Mouse (Mus musculus) kidney, adult 2 months (tissue): ENCODE measurements at regions not wholly inside any gene's neighbourhood (a gene's known extent, or its start where the extent isn't known, plus 50 kb on each side); places are given as distances from the start of the nearest gene placed in this dataset.

Source experiments
- DNase-seq: peaks from one replicate; pipeline ENCODE4 v3.0.0; 2021
- H3K27ac ChIP-seq: fragments of 200-500 bp; 2 replicates; pipeline ENCODE4 v1.5.1; 2012; ENCODE audit warnings: low read depth, low read length, control low read depth, inconsistent platforms; ENCODE audit not compliant: insufficient read depth
- H3K27me3 ChIP-seq: fragments of 200-500 bp; replicated peaks from 2 replicates; pipeline ENCODE4 v1.6.1; 2012; ENCODE audit warnings: mild to moderate bottlenecking, moderate library complexity, low read length, inconsistent platforms; ENCODE audit not compliant: control insufficient read depth, insufficient read depth
- H3K36me3 ChIP-seq: fragments of 200-500 bp; 2 replicates; pipeline ENCODE4 v1.6.1; 2012; ENCODE audit warnings: mild to moderate bottlenecking, moderate library complexity, low read length, inconsistent platforms; ENCODE audit not compliant: control insufficient read depth, insufficient read depth
- H3K4me1 ChIP-seq: fragments of 200-500 bp; 2 replicates; pipeline ENCODE4 v1.6.1; 2011; ENCODE audit warnings: low read length; ENCODE audit not compliant: control insufficient read depth, insufficient read depth
- H3K4me3 ChIP-seq: fragments of 200-500 bp; 2 replicates; pipeline ENCODE4 v1.5.1; 2011; ENCODE audit warnings: mild to moderate bottlenecking, low read depth, low read length, control low read depth; ENCODE audit not compliant: insufficient read depth
- CTCF ChIP-seq: fragments of 200-500 bp; conservative IDR thresholded peaks from 2 replicates; pipeline ENCODE4 v1.5.1; 2011; ENCODE audit warnings: low read depth, mild to moderate bottlenecking, control low read depth, low read length, moderate library complexity, mixed read lengths; ENCODE audit not compliant: insufficient read depth, insufficient read length
- POLR2A ChIP-seq: fragments of 200-500 bp; IDR thresholded peaks from one replicate; pipeline ENCODE4 v1.6.1; 2011; ENCODE audit warnings: low read depth, low read length, control low read depth
- WGBS: fragments of 180-500 bp; shearing (Covaris S2); methylation state at CpG from one replicate; pipeline ENCODE4 v1.1.7; 2018; 5-methylcytosine and 5-hydroxymethylcytosine counted together

GRCm38 (mm10) chr3:140230712-140231111, 981.4 kb downstream of the Pdha2 start:
- no peak overlapping the region for H3K4me3 ChIP-seq
- H3K4me1 ChIP-seq = no peaks in the 10 kb centered on the region
- TF ChIP-seq CTCF (no peak), POLR2A (no peak)
- no peak for DNase-seq
- H3K27ac ChIP-seq = no peak overlapping the region
- WGBS = 67% methylated on average over 2 of the region's 2 CpGs
- no peaks in the 10 kb centered on the region for H3K36me3 ChIP-seq
- no peaks in the 10 kb centered on the region for H3K27me3 ChIP-seq

GRCm38 (mm10) chr3:140233144-140233543, 979.0 kb downstream of the Pdha2 start:
- no peaks in the 10 kb centered on the region for H3K27me3 ChIP-seq
- no peaks in the 10 kb centered on the region for H3K4me1 ChIP-seq
- DNase-seq = no peak
- TF ChIP-seq POLR2A (no peak), CTCF (no peak)
- no peaks in the 10 kb centered on the region for H3K36me3 ChIP-seq
- H3K27ac ChIP-seq = no peak overlapping the region
- no peak overlapping the region for H3K4me3 ChIP-seq
- WGBS = 83% methylated on average over 4 of the region's 4 CpGs

- H3K27me3 ChIP-seq = no peaks in the 10 kb centered on the region
- TF ChIP-seq POLR2A (no peak), CTCF (no peak)
- no peak overlapping the region for H3K27ac ChIP-seq
- no peaks in the 10 kb centered on the region for H3K4me1 ChIP-seq
- 65% methylated on average over 2 of the region's 2 CpGs for WGBS
- no peaks in the 10 kb centered on the region for H3K36me3 ChIP-seq
- no peak for DNase-seq
- H3K4me3 ChIP-seq = no peak overlapping the region
Observed at GRCm38 (mm10) chr3:140233809-140234208, 978.3 kb downstream of the Pdha2 start.

DNA sequence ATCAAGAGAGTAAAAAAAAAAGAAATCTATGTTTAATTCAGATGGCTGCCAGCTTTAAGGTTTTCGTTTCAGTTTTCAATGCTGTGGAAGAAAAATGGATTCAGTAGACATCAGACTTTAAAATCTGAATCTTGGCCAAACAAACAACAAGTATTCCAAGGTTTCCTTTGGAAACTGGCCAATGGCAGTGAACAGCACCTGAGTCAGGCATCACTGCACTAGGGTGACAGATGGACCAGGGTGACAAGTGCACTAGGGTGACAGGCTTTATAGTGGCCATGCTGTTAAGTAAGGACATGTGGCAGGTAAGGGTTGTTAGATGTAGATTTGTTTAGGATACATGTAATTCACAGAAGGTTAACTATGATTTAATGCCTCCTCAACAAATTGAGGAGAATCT, 972.9 kb downstream of the Pdha2 start:
- TF ChIP-seq POLR2A = no peak
- no peak for DNase-seq
- H3K27ac ChIP-seq = no peak overlapping the region
- no peaks in the 10 kb centered on the region for H3K4me1 ChIP-seq
- WGBS = 51% methylated on average over 1 of the region's 1 CpGs
- H3K36me3 ChIP-seq = no peaks in the 10 kb centered on the region
- no peaks in the 10 kb centered on the region for H3K27me3 ChIP-seq
- H3K4me3 ChIP-seq = no peak overlapping the region
